Mouse (Mus musculus) yolk sac, embryonic 10.5 days (tissue): ENCODE results near the gene Olfr477.
"Not testable (repeated sequence)": the region's sequence is repeated elsewhere in the genome, so short reads cannot be mapped to it uniquely, and the experiment has no call there.

Source experiments
- DNase-seq: peaks from one replicate; pipeline ENCODE4 v3.0.0-alpha.2; 2017; ENCODE audit warnings: low spot score

The Olfr477 gene

GRCm38 (mm10) chr7:107986393-107986792 is at the start of gene Olfr477:
Gene Olfr477 (plus strand): TSS chr7:107986693.
- no peak for DNase-seq

- not testable (repeated sequence) for DNase-seq
Measured at GRCm38 (mm10) chr7:107952539-107952938, 34.0 kb upstream of the Olfr477 start.

GRCm38 (mm10) chr7:107954343-107954742 is 32.1 kb upstream of the Olfr477 start, which contains the start of gene Olfr474:
Gene Olfr474 (plus strand): TSS chr7:107954643.
- no peak for DNase-seq

- DNase-seq: no peak
Measured at GRCm38 (mm10) chr7:107964503-107964902, 22.0 kb upstream of the Olfr477 start, which contains the start of gene Olfr476. Gene Olfr476 (plus strand): TSS chr7:107964803.

- DNase-seq: not testable (repeated sequence)
Measured at GRCm38 (mm10) chr7:108014256-108014655, 27.8 kb downstream of the Olfr477 start.

GRCm38 (mm10) chr7:108033889-108034288 is 47.4 kb downstream of the Olfr477 start, which contains the start of gene Olfr478:
Gene Olfr478 (minus strand): TSS chr7:108033989.
- no peak for DNase-seq
